Mouse (Mus musculus): ENCODE measurements around the gene Akr1c20. TPM values are rescaled to one million over a fixed set of nuclear protein-coding genes. Genes with fewer than 3 reads are reported as not detected.

Gene Akr1c20
- polyA plus RNA-seq (2014; fragmentation: Illumina TruSeq; extraction: RNeasy Lipid Tissue Mini Kit (QIAGEN cat#74804); ENCODE audit: low read depth, low replicate concordance), result not detected

DNA sequence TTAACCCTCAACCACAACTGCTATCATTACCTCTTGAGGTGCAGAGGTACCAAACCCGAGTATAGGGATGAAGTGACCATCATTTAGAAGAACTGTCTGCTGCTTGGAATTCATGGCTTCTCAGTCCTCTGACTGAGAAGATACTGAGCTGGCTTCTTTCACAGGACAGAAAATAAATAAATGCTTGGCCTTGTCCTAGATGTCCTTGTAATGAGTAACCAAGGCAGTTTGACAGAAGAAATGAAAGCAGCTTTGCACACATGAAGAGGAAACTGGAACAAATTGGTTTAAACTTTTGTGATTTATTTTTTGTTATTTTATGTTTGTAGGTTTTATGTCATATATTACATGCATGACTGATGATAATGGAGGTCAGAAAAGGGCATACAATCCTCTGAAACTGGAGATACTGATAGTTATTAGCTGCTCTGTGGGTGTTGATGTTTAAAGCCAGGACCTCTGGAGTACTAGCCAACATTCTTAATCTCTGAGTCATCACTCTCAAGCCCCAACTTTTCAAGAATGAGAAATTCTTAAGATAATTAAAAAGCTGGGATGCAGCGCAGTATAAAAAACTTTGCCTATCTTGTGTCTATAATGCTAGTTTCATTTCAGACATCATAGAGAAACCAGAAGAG is at the start of gene Akr1c20:
Gene Akr1c20, minus strand, starts transcription at position 145 of the 638 bp plus-strand sequence.

Other genes starting within 250 kb of the Akr1c20 start
- gene Akr1c12, start 243.9 kb downstream of the Akr1c20 start, polyA plus RNA-seq (2014; fragmentation: Illumina TruSeq; extraction: RNeasy Lipid Tissue Mini Kit (QIAGEN cat#74804); ENCODE audit: low read depth, low replicate concordance), result 287 TPM
- gene Akr1c6, start 89.0 kb downstream of the Akr1c20 start, polyA plus RNA-seq (2014; fragmentation: Illumina TruSeq; extraction: RNeasy Lipid Tissue Mini Kit (QIAGEN cat#74804); ENCODE audit: low read depth, low replicate concordance), result not detected
- not detected for gene Akr1c21, start 50.7 kb upstream of the Akr1c20 start, polyA plus RNA-seq (2014; fragmentation: Illumina TruSeq; extraction: RNeasy Lipid Tissue Mini Kit (QIAGEN cat#74804); ENCODE audit: low read depth, low replicate concordance)
- 54.4 TPM for gene Akr1e1, start 85.8 kb upstream of the Akr1c20 start, polyA plus RNA-seq (2014; fragmentation: Illumina TruSeq; extraction: RNeasy Lipid Tissue Mini Kit (QIAGEN cat#74804); ENCODE audit: low read depth, low replicate concordance)

Data from sigmoid colon, adult 10 weeks (tissue).